Mouse (Mus musculus) E14TG2a.4 (cell line): ENCODE results near the gene Gm44965.

Source experiments
- CTCF ChIP-seq: conservative IDR thresholded peaks from 2 replicates; pipeline ENCODE4 v1.5.1; 2014; ENCODE audit warnings: low read length
- NANOG ChIP-seq: IDR thresholded peaks from 2 replicates; pipeline ENCODE4 v1.6.1; 2014; ENCODE audit warnings: borderline replicate concordance, low read length, mixed read lengths

DNA sequence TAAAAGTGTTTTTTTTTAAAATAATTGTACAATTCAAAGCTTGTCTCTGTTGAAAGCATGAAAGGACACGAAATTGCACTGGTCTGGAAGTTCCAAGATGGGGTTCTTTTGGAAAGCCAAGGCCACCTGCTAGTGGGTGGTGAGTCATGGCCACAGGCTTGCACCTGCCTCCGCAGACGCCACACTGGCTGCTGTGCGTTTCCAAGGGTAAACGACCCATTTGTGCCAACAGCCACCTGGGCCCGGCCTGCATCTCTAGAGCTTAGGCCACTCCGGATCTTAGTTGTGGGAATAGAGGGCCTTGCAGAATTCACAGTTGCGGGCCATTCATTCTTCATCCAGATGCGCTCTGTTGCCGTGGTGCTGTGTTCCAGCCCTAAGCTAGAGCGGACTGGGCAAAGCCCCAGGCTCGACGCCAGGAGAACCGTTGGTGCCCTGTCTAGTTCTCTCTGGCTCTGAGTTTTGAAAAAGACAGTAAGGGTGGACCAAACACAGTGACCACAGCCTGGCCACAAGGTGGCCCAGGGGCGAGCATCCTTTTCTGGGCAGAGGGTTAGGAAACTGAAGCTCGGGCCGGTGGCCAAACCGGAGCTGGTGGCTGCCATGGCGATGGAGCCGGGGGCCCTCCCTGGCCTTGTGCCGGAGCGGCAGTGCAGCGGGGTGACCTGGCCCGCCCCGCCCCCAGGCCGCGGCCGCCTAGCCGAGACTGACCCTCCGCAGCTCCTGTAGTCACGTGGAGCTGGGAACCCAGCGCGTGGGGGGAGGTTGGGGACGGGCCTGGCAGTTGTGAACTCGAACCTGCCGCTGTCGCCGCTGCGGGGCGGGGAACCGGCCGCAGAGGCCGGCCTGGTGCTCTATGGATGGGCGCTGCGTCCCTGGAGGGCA, at the start of gene Gm44965, which contains the start of gene Repin1:
- TF ChIP-seq CTCF (no peak), NANOG (no peak)
